ENCODE assay signal across 8 mouse cellular contexts in the genomic region with DNA sequence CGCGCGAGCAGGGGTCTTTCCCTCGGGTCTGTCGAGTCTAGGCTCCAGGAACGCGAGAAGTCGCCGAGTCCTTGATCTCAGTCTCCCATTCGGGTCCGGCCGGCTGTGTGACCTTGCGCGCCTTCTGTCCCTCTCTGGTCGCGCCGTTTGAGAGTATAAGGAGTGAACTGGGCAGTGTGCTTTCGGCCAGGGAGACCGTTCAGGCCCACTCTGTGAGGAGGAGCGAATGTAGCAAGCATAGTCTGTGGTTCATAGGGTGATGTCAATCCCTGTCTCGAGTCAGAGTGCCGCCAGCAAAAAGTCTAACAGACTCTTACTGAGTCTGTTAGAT. TPM values are rescaled to one million over a fixed set of nuclear protein-coding genes. Genes with fewer than 3 reads are reported as not detected.
DNase-seq lines count a peak whose midpoint lies in the region; ATAC-seq and TF ChIP-seq lines count a peak whose summit lies in the region.

No protein-coding gene starts in this region.

- H3K79me2 ChIP-seq in myocyte (ENCODE audit: control insufficient read depth, insufficient read depth): peaks cover 17% of the 10 kb centered on the region

- H3K9ac ChIP-seq in embryonic facial prominence, embryonic 13.5 days: peak overlapping the region; percentile 90
- H3K9ac ChIP-seq in intestine, embryonic 15.5 days: peak overlapping the region; percentile 86

- under 1% methylated on average over 22 of the region's 22 CpGs for WGBS in embryonic facial prominence, embryonic 13.5 days
- WGBS in intestine, embryonic 15.5 days: under 1% methylated on average over 22 of the region's 22 CpGs

- no peaks in the 10 kb centered on the region for H3K27me3 ChIP-seq in embryonic facial prominence, embryonic 13.5 days
- no peaks in the 10 kb centered on the region for H3K27me3 ChIP-seq in intestine, embryonic 15.5 days (replicated peaks)
- no peaks in the 10 kb centered on the region for H3K27me3 ChIP-seq in myocyte (ENCODE audit: control insufficient read depth, insufficient read depth, insufficient read length)

- no peak for TF ChIP-seq CTCF in left cerebral cortex, adult 2 months (IDR thresholded peaks at IDR 0.05)

- H3K9me3 ChIP-seq in embryonic facial prominence, embryonic 13.5 days: no peaks in the 10 kb centered on the region
- no peaks in the 10 kb centered on the region for H3K9me3 ChIP-seq in intestine, embryonic 15.5 days

- H3K4me1 ChIP-seq in embryonic facial prominence, embryonic 13.5 days: peaks cover 33% of the 10 kb centered on the region
- peaks cover 16% of the 10 kb centered on the region for H3K4me1 ChIP-seq in intestine, embryonic 15.5 days (replicated peaks)

- H3K27ac ChIP-seq in left cerebral cortex, adult 2 months: peak overlapping the region; percentile 100
- H3K27ac ChIP-seq in embryonic facial prominence, embryonic 13.5 days: peak overlapping the region; percentile 93
- H3K27ac ChIP-seq in intestine, embryonic 15.5 days: peak overlapping the region; percentile 85

- peak overlapping the region; percentile 97 for H3K4me3 ChIP-seq in left cerebral cortex, adult 2 months
- peak overlapping the region; percentile 95 for H3K4me3 ChIP-seq in embryonic facial prominence, embryonic 13.5 days
- peak overlapping the region; percentile 92 for H3K4me3 ChIP-seq in intestine, embryonic 15.5 days (replicated peaks)
- peak overlapping the region; percentile 98 for H3K4me3 ChIP-seq in myocyte

- DNase-seq in left cerebral cortex, adult 2 months (ENCODE audit: extremely low spot score in 1 of 2, low spot score in 2 of 2): no peak
- DNase-seq in left cerebral cortex, postnatal 4 days: no peak
- no peak for DNase-seq in urinary bladder, postnatal 36 days (ENCODE audit: low spot score in 2 of 2)
- no peak for DNase-seq in kidney, postnatal 10 days
- no peak for DNase-seq in thymus, postnatal 25 days

- TF ChIP-seq POLR2A in myocyte (IDR thresholded peaks at IDR 0.05; ENCODE audit: insufficient read length, low read depth): no peak

- intact Hi-C loops in left cerebral cortex, adult 2 months (cut with DNase I): no loop called here
- intact Hi-C loops in left cerebral cortex, postnatal 4 days (cut with DNase I): no loop called here

- no peak for ATAC-seq in embryonic facial prominence, embryonic 13.5 days (ENCODE audit: insufficient number of reproducible peaks, insufficient read depth, low FRiP score, low TSS enrichment, low read depth)
- peak; percentile 34 for ATAC-seq in intestine, embryonic 15.5 days

- peak overlapping the region; percentile 83 for H3K4me2 ChIP-seq in embryonic facial prominence, embryonic 13.5 days
- H3K4me2 ChIP-seq in intestine, embryonic 15.5 days (replicated peaks): peak overlapping the region; percentile 71
- peak overlapping the region; percentile 85 for H3K4me2 ChIP-seq in myocyte (ENCODE audit: low read depth)

- peaks cover 15% of the 10 kb centered on the region; the same call in 1 of the 2 replicates for H3K36me3 ChIP-seq in embryonic facial prominence, embryonic 13.5 days
- no peaks in the 10 kb centered on the region for H3K36me3 ChIP-seq in intestine, embryonic 15.5 days
- no peaks in the 10 kb centered on the region for H3K36me3 ChIP-seq in myocyte (ENCODE audit: control insufficient read depth, insufficient read depth)

- peak overlapping the region; percentile 100 for H3ac ChIP-seq in myocyte (ENCODE audit: control insufficient read depth, insufficient read length)

TF ChIP-seq in myocyte, 11 proteins besides CTCF, POLR2A, EP300 and RAD21:
- TF ChIP-seq MAX (IDR thresholded peaks at IDR 0.05; ENCODE audit: low read depth): no peak

RNA-seq across cellular contexts. Expression of a gene that starts 0.5 kb away (rescaled TPM):
- total RNA-seq in left cerebral cortex, adult 2 months (2021): 10 to 100 TPM; 82.1 to 94.5 TPM
- 100 to 1,000 TPM; 106 TPM for total RNA-seq in left cerebral cortex, postnatal 4 days (2021)
- 135 and 137 TPM in 2 replicates for polyA plus RNA-seq in embryonic facial prominence, embryonic 13.5 days (2015; fragmentation: Nextera tagmentation; extraction: Ambion mirVana)
- polyA plus RNA-seq in intestine, embryonic 15.5 days (2015; fragmentation: Nextera tagmentation; extraction: Ambion mirVana): 155 and 165 TPM in 2 replicates
- 72.0 TPM for polyA plus RNA-seq in myocyte (2012; fragmentation: generic; extraction: Trizol)

RNA-seq across cellular contexts. Expression of a gene that starts 0.6 kb away (rescaled TPM):
- 1 to 10 TPM; 6.3 to 8.1 TPM for total RNA-seq in left cerebral cortex, adult 2 months (2021)
- total RNA-seq in left cerebral cortex, postnatal 4 days (2021): 1 to 10 TPM; 9.2 to 9.5 TPM
- 6.0 and 6.8 TPM in 2 replicates for polyA plus RNA-seq in embryonic facial prominence, embryonic 13.5 days (2015; fragmentation: Nextera tagmentation; extraction: Ambion mirVana)
- polyA plus RNA-seq in intestine, embryonic 15.5 days (2015; fragmentation: Nextera tagmentation; extraction: Ambion mirVana): 3.5 and 3.6 TPM in 2 replicates
- polyA plus RNA-seq in myocyte (2012; fragmentation: generic; extraction: Trizol): 1.4 TPM

RNA-seq across cellular contexts. Expression of a gene that starts 46.2 kb away (rescaled TPM):
- total RNA-seq in left cerebral cortex, adult 2 months (2021): 1 to 10 TPM in 1 of 2 experiments, under 1 TPM in 1; 0.16 to 1.2 TPM
- not detected for total RNA-seq in left cerebral cortex, postnatal 4 days (2021)
- 2.9 and 3.0 TPM in 2 replicates for polyA plus RNA-seq in embryonic facial prominence, embryonic 13.5 days (2015; fragmentation: Nextera tagmentation; extraction: Ambion mirVana)
- 0.63 and 0.65 TPM in 2 replicates for polyA plus RNA-seq in intestine, embryonic 15.5 days (2015; fragmentation: Nextera tagmentation; extraction: Ambion mirVana)
- not detected for polyA plus RNA-seq in myocyte (2012; fragmentation: generic; extraction: Trizol)
